Mouse (Mus musculus): ENCODE results near the gene Slc30a1.

- TF ChIP-seq POLR2A (IDR thresholded peaks at IDR 0.05; ENCODE audit: low read depth, low read length) (no peak), CTCF (conservative IDR thresholded peaks at IDR 0.05; ENCODE audit: insufficient read depth, insufficient read length, low read depth, low read length) (no peak)
Observed at GRCm38 (mm10) chr1:191875683-191876305, 30.8 kb upstream of the Slc30a1 start.
